Mouse (Mus musculus): ENCODE measurements around the gene Sgf29.

Sgf29 gene

GRCm38 (mm10) chr7:126649231-126650051 is at the start of gene Sgf29:
Gene Sgf29, plus strand, starts transcription at chr7:126649309.
- in situ Hi-C loops (cut with MboI; ENCODE audit: low sequenced_read_pairs), result loop anchor here (5.0 kb wide), 1 partner anchor 38 kb away; no protein-coding TSS in a partner anchor

DNA sequence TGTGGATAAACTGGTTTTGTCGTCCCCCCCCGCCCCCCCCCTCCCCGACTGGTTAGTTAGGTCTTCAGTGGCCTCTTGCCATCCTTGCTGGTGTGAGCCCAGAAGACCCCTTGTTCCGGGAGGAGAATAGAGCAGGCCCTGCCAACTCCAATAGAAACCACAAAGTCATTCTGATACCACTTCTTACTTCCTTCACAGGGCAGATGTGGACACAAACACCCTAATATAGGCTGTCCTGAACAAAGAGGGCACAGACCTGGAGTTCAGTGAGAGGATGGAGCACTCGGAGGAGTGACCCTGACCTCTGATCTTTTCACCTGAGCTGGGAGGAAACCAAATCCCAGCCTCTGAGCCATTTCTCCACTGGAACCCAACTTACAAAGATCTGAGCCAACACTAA is 47.2 kb upstream of the Sgf29 start:
- in situ Hi-C loops (cut with MboI; ENCODE audit: low sequenced_read_pairs), result no loop called here

DNA sequence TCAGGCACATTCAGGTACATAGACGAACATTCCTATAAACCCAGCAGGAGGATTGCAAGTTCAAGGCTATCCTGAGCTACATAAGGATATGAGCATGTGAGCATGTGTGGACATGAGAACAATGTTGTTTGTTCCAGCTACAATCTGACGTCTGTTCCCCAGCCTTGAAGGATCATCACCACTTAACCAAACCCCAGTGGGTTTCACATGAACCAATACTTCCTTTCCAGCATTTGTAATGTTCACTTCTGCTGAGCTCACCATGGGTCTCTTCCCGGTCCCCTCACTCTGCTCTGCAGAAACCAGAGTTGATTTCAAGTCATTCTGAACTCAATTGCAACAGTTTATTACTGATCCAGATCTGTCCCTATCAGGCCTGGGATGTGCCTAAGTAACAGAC is 46.5 kb upstream of the Sgf29 start:
- in situ Hi-C loops (cut with MboI; ENCODE audit: low sequenced_read_pairs), result no loop called here

DNA sequence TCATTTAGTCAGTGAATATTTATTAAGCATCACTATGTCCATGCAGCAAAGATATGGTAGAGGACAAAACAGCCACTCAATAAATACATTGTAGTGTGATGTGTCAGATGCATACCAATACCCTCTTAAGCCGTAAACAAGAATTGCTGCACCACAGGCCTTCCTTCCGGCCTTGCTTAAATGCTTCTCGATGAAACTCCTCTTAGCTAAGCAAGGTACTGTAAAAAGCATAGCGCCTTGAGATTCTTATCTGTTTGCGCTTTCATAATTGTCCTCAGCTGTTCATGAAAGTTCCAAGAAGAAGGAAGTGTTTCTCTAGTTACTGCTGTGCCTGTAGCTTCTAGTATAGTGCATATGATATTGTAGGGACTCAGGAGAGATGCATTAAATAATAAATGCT is 42.5 kb upstream of the Sgf29 start:
- in situ Hi-C loops (cut with MboI; ENCODE audit: low sequenced_read_pairs), result no loop called here

DNA sequence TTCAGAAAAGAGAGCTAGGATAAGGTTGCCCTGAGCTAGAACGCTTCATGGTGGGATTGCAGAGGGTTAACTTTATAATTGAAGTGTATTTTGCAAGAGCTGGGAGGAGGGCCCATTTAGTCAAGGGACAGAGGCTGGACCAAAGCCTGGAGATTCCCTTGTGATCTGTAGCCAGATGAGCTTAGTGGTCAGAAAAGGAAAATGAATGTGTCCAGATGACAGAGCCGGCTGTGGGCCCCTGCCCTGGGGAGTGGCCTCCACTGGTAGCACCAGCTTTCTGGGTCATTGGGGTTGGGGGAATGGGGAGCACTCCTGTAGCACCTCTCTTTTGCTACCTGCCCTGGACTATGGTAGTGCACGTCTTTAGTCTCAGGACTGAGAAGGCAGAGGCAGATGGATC is 42.0 kb upstream of the Sgf29 start:
- in situ Hi-C loops (cut with MboI; ENCODE audit: low sequenced_read_pairs), result no loop called here

- in situ Hi-C loops (cut with MboI; ENCODE audit: low sequenced_read_pairs), result no loop called here
Measured at GRCm38 (mm10) chr7:126607796-126608195, 41.3 kb upstream of the Sgf29 start.

- in situ Hi-C loops (cut with MboI; ENCODE audit: low sequenced_read_pairs), result no loop called here
Measured at GRCm38 (mm10) chr7:126612736-126613135, 36.4 kb upstream of the Sgf29 start.

DNA sequence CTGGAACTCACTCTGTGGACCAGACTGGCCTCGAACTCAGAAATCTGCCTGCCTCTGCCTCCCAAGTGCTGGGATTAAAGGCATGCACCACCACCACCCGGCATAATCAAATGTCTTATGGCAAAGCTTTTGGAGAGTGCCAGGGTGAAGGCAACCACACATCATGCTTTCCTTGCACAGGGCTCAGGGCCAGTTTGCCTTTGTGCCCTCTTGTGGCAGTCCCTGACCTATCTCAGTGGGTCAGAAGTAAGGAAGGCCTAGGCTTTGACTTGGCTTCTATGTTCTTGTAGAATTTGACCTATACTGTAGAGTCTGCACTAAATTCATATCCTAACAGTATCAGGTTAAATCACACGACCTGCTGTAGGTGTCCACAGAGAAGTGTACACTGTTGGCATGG is 32.4 kb upstream of the Sgf29 start:
- in situ Hi-C loops (cut with MboI; ENCODE audit: low sequenced_read_pairs), result no loop called here

- in situ Hi-C loops (cut with MboI; ENCODE audit: low sequenced_read_pairs), result no loop called here
Measured at GRCm38 (mm10) chr7:126619559-126620275, 29.4 kb upstream of the Sgf29 start.

DNA sequence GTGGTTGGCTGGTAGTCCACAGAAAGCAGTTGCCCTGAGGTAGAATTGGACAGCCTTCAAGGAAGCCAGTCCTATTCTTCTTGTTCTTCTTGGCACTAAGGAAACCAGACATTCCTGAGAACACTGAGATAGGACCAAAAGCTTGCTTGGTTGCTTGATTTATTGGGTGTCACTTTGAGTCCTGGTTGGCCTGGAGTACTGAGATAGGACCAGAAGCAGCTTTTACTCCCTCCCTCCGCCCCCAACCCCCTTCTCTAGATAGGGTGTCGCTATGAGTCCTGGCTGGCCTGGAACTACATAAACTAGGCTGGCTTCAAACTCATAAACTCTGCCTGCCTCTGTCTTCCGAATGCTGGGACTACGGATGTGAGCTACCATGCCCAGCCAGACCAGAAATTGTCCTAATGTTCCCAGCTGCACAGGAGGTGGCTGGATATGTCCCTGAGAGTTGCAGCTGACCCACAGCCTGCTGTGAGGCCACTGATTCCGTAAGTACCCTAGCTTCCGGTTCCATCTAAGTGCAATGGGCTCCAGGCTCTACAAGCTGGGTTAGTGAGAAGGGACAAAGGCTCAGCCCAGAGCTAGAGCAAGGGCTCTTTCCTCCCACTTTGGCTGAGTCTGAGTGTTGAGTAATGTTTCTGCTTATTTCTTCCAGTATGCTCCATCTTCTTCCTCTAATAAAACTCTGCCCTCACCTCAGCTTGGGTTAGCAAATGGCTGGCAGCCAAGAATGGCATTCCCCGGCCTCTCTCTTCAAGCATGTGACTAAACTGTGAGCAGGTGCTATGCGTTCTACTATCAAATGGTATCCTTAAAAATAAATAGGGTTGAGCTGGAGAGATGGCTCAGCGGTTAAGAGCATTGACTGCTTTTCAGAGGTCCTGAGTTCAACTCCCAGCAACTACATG is 27.4 kb upstream of the Sgf29 start:
- in situ Hi-C loops (cut with MboI; ENCODE audit: low sequenced_read_pairs), result no loop called here

DNA sequence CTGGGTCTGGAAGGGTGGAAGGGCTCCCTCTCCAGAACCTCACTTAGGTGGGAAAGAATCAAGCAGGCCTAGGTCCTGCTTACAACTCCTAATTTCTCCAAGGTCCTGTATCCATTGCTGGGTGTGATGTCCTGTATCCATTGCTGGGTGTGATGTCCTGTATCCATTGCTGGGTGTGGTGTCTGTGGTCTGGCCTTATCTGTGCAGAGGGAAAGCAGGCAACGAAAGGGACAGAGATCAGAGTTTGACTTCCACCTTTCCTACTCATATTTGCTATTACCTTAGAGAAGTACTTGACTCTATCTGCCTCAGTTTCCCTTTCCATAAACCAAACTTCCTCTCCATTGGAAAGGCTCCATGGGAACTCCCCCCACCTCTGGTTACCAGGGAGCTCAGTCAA is 25.7 kb upstream of the Sgf29 start:
- in situ Hi-C loops (cut with MboI; ENCODE audit: low sequenced_read_pairs), result no loop called here

DNA sequence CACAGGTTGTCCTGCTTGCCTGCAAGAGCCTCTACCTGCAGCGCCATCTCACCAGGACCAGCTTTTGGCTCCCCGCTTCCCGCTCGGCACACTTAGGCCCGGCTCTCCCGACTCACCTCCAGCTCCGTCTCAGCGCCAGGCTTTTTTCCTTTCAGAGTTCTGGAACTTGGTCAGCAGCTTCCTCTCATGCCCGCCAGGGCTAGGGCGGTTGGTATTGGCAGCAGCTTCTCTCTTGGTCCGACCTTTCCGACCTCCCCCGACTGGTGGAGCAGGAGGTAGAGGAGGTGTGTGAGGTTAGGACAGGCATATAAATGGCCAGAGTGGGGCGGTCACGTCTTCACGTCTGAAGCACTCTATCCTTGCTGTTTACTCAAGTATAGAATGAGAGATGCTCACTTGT is 24.3 kb upstream of the Sgf29 start:
- in situ Hi-C loops (cut with MboI; ENCODE audit: low sequenced_read_pairs), result loop anchor here (5.0 kb wide), 1 partner anchor 32 kb away; the partner anchor contains the start of gene Il27

- in situ Hi-C loops (cut with MboI; ENCODE audit: low sequenced_read_pairs), result loop anchor here (5.0 kb wide), 1 partner anchor 33 kb away; the partner anchor contains the start of gene Il27
Measured at GRCm38 (mm10) chr7:126625369-126625768, 23.7 kb upstream of the Sgf29 start.

- in situ Hi-C loops (cut with MboI; ENCODE audit: low sequenced_read_pairs), result loop anchor here (5.0 kb wide), 1 partner anchor 34 kb away; the partner anchor contains the start of gene Il27
Measured at GRCm38 (mm10) chr7:126625807-126626600, 23.1 kb upstream of the Sgf29 start.

DNA sequence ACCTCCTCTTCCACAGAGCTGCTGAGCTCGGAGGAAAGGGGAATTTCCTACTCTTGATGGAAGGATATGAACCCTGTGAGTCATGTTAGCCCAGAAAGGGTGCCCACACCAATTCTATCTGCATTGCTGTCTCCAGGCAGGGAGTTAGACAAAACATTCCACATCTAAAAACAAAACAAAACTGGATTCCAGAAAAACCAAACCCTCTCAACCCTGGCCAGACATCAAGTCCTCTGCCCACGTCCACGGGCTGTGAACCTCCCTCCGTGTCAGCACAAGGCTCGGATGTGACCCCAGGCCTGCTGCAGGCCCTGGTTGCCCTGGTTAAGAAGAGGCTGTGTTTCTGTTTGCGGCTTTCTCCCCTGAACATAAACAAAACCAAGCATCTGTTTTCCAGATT is 21.0 kb upstream of the Sgf29 start:
- in situ Hi-C loops (cut with MboI; ENCODE audit: low sequenced_read_pairs), result loop anchor here (5.0 kb wide), 1 partner anchor 36 kb away; the partner anchor contains the start of gene Il27

DNA sequence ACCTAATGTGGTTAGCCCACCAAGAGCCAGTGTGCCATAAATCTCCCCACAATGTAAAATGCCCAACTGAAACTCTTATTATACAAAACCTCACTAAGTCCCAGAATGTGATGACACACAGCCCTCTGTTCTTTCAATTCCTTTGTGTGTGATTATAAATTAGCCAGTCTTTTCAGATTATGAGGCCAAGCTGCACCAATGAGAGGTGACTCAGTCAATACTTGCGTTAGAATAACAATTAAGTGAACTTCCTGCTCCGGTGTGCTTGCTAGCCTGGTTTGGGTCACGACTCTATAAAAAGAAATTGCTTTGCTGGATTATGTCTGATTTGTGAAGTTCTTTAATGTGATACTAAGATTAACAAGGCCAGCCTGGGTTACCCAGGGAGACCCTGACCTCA is 19.2 kb upstream of the Sgf29 start:
- in situ Hi-C loops (cut with MboI; ENCODE audit: low sequenced_read_pairs), result loop anchor here (5.0 to 10.0 kb wide), 2 partner anchors 38 to 55 kb away; partner anchors contain the start of gene Il27

- in situ Hi-C loops (cut with MboI; ENCODE audit: low sequenced_read_pairs), result loop anchor here (10.0 kb wide), 1 partner anchor 56 kb away; no protein-coding TSS in a partner anchor
Measured at GRCm38 (mm10) chr7:126630824-126631518, 18.1 kb upstream of the Sgf29 start, which contains the start of gene Nupr1. Gene Nupr1, minus strand, starts transcription at chr7:126630861.

DNA sequence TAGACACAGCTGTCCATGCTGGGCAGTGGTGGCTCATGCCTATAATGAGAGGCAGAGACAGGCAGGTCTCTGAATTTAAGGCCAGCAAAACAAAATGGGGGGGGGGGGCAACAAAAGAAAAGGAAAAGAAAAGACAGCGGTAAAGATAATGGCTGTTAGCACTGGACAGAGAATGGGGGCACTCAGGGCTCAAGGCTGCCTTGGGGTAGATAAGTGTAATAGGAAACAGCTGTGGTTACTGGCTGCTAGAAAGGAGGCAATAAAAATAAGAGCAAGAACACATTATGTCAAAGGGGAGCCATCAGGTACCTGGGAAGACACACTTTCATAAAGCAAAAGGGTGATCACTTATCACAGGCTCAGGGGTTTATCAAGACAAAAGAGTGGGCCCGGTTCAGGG is 16.6 kb upstream of the Sgf29 start:
- in situ Hi-C loops (cut with MboI; ENCODE audit: low sequenced_read_pairs), result loop anchor here (10.0 kb wide), 1 partner anchor 58 kb away; no protein-coding TSS in a partner anchor

DNA sequence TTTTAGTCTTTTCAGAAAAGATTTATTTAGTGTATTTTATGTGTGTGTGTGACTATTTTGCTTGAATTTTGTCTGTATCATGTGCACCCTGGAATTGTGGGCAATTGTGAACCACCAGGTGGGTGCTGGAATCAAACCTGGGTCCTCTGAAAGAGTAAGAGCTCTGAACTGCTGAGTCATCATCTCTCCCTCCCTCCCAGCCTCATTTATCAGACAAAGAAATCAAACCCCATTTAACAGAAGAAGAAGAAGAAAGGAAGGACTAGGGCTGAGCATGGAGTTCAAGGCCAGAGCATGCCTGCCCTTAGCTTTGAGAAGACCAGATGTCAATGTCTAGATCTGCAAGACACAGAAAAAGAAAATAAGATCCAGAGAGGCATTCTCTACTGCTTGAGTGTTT is 13.7 kb upstream of the Sgf29 start:
- in situ Hi-C loops (cut with MboI; ENCODE audit: low sequenced_read_pairs), result loop anchor here (10.0 kb wide), 1 partner anchor 61 kb away; no protein-coding TSS in a partner anchor

Data from CH12F3 (cell line).